Mouse (Mus musculus) adrenal gland, adult (tissue): ENCODE data around the gene Tigd3.

Experiments
- DNase-seq, 2 experiments: peaks; one replicate each; pipeline ENCODE4 v3.0.0; 2022 to 2023; ENCODE audit warnings: low spot score in 1 of 2; ENCODE audit not compliant: inconsistent age in 2 of 2

Gene Tigd3

DNA sequence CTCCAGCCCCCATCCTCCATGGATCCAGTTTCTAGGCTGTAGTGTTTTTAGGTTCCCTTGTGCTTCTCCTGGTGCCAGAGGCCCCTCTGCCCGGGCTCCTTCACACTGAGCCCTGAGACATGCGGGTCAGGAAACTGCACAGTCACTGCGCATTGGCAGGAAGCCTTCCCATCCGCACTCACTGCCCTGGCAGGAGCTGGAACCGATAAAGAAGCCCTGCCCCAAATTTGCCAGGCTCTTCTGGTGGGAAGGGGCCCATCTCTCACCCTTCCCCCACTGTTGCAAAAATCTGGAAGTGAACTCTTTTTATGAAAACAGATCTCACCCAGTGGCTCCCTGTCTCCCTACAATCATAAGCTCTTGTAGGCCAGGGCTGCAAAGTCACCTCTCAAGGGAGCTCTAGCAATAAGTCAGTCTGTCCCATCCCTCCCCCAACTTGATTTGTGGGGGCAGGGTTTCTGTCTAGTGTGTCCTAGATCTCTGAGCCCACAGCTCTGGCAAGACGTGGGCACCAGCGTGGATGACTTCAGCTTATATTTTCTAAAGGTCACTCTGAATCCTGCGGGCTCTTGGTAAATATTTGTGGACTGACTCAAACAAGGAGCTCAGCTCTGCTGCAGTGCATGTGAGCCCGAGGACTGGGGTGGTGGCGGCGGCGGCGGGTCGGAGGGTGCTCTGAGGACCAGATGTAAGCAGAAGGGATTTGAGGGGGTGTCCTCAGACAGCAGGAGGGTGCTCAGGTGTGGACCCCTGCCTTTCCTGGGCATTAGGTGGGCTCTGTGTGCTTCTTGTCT lies 45.7 kb downstream of the Tigd3 start:
- DNase-seq = peak; percentile 90 to 95

- DNase-seq = peak; percentile 55 to 79
Measured at GRCm38 (mm10) chr19:5847306-5847796, 46.6 kb downstream of the Tigd3 start.

DNA sequence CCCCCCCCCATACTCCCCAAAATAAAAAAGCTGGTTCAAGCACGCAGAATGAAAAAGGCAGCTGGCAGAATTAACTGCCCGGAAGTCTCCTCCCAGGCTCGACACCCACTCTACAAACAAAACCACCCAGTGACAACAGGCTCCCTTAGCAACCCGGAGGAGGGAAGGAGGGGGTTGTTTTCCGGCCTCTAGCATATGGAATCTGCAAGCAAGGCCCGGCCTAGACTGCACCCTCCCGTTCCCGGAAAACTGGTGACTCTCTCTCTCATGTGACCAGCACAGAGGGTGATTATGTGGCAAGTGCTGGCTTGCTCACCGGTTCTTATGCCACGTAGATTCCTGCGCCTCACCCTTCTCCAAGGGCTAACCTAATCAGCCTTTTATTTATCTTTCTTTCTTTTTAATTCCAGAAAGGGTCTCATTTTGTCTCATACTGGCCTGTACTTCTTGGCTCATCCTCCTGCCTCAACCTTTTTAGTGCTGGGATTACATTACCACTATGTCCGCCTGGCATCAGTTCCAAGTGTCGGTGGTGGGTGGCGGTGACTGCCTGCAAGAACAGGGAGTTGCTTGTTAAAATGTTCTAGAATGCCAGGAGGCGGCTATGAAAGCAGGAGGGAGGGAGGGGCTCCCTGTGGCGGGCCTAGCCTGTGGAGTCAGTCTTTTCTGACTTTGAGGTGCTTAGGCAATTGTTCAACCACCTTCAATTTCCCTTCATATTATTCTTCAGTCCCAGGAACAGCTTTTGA lies 47.2 kb downstream of the Tigd3 start:
- DNase-seq = peak; percentile 87 to 95

GRCm38 (mm10) chr19:5846154-5846553 lies 47.8 kb downstream of the Tigd3 start:
- peak in 1 of 2 experiments; percentile 47 for DNase-seq

- peak; percentile 96 to 99 for DNase-seq
Measured at GRCm38 (mm10) chr19:5845319-5846135, 48.4 kb downstream of the Tigd3 start.

DNA sequence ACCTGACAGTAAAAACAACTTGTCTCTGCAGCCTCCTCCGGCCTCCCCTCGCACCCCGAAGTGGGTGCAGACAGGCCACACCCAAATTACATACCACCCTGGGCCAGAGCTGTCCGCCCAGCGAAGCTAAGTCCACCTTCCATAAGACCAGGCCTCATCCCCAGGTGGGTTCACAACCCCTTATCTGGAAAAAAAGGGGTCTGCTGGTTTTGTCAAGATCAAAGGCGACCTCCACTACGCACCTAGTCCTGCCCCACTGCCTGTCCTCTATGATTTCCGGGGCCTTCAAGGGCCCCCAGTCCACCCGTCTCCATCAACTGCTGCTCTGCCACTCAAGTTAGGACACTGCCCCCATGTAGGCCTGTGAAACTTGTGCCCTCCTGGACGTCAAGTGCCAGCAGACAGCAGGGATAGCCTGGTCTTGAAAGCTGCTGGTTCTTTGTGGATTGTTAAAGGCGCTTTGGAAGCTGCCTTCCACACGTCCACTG lies 49.1 kb downstream of the Tigd3 start:
- DNase-seq = no peak

- DNase-seq = peak; percentile 57 to 84
Measured at GRCm38 (mm10) chr19:5843781-5844691, 49.9 kb downstream of the Tigd3 start.

- peak; percentile 63 to 89 for DNase-seq
Measured at GRCm38 (mm10) chr19:5842785-5843730, 50.9 kb downstream of the Tigd3 start.

- peak; percentile 19 to 79 for DNase-seq
Measured at GRCm38 (mm10) chr19:5841999-5842784, 51.8 kb downstream of the Tigd3 start.

DNA sequence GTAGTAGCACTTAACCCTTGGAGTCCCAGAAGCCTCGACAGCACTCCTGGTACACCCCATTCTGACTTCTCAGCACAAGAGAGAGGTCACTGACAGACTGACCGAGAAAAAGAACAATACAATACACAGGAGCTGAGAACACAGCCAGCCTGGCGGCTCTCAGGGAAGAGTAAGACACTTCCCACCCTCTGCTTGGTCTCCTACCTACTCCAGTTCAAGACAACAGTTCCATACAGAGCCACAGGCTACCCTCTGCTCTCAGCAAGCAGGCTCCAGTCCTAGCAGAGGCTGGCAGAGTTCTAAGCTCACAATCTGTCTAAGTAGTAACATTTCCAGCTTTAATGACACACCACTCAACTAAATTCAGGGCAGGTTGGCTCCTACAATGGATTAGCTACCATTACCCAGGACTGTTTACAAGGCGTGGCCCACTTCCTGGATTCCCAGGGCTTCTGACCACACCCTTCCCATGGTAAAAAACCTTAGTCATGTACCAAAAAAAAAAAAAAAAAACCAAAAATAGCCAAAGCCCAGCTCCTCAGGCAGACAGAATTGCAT lies 52.5 kb downstream of the Tigd3 start:
- DNase-seq = peak; percentile 36 to 81
